Mouse (Mus musculus): ENCODE measurements around the gene Prkd1.

DNA sequence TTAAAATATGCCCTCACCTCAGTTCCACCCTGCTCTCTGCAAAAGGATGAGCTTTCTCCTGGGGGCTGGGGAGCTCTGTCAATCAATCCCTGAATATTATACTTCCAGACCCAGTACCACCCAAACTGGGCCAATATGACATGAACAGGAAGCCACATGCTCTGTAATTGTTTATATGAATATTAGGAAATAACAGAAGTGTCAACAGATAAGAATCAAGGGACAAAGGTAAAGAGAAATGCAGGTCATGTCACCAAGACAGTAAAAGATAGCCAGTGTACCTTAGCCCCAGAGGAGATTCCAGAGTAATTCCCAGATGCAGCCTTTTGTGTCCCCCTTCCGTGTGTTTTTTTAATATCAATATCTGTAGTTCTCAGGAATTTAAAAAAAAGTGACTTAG, 120.3 kb downstream of the Prkd1 start:
- TF ChIP-seq MAX (IDR thresholded peaks at IDR 0.05; ENCODE audit: low read length), result no peak
- TF ChIP-seq CTCF (conservative IDR thresholded peaks at IDR 0.05 in 1 of 2, IDR thresholded peaks at IDR 0.05 in 1 of 2; ENCODE audit: low read depth in 2 of 2, low read length in 2 of 2), result no peak
- TF ChIP-seq EP300 (IDR thresholded peaks at IDR 0.05; ENCODE audit: low read length), result no peak

Data from CH12.LX (cell line).